Mouse (Mus musculus) testis, adult 2 months (tissue): ENCODE measurements around the gene Chd9. TPM values are rescaled to one million over a fixed set of nuclear protein-coding genes. Genes with fewer than 3 reads are reported as not detected.

ENCODE experiments used
- H3K27ac ChIP-seq: fragments of 200-500 bp; 2 replicates; pipeline ENCODE4 v1.5.1; 2012; ENCODE audit warnings: low read depth, low read length; ENCODE audit not compliant: control insufficient read depth, insufficient read depth
- H3K27me3 ChIP-seq: fragments of 200-500 bp; 2 replicates; pipeline ENCODE4 v1.6.1; 2012; ENCODE audit warnings: mild to moderate bottlenecking, low read length, moderate library complexity; ENCODE audit not compliant: control insufficient read depth, insufficient read depth
- H3K36me3 ChIP-seq: fragments of 200-500 bp; 2 replicates; pipeline ENCODE4 v1.6.1; 2012; ENCODE audit warnings: mild to moderate bottlenecking, low read length; ENCODE audit not compliant: control insufficient read depth, insufficient read depth
- H3K4me1 ChIP-seq: fragments of 200-500 bp; 2 replicates; pipeline ENCODE4 v1.6.1; 2012; ENCODE audit warnings: low read length; ENCODE audit not compliant: control insufficient read depth, insufficient read depth
- H3K4me3 ChIP-seq: fragments of 200-500 bp; 2 replicates; pipeline ENCODE4 v1.5.1; 2012; ENCODE audit warnings: low read depth, mild to moderate bottlenecking, low read length, moderate library complexity, mixed read lengths; ENCODE audit not compliant: control insufficient read depth
- CTCF ChIP-seq: fragments of 200-500 bp; IDR thresholded peaks from 2 replicates; pipeline ENCODE4 v1.5.1; 2012; ENCODE audit warnings: low read depth, mild to moderate bottlenecking, inconsistent platforms, low read length, moderate library complexity; ENCODE audit not compliant: control insufficient read depth, insufficient read depth, insufficient replicate concordance
- POLR2A ChIP-seq: fragments of 200-500 bp; IDR thresholded peaks from 2 replicates; pipeline ENCODE4 v1.6.1; 2012; ENCODE audit warnings: low read depth, mild to moderate bottlenecking, inconsistent platforms, low read length, moderate library complexity; ENCODE audit not compliant: control insufficient read depth
- polyA plus RNA-seq: library from polyadenylated mRNA; depleted of rRNA; stranded (reverse); fragments of >200 nt; gene quantifications from 2 replicates; pipeline ENCODE4 v1.2.3, GENCODE M21; 2012

Chd9 gene
- polyA plus RNA-seq, 1 experiment, result 14.3 TPM

- no peaks in the 10 kb centered on the region for H3K27me3 ChIP-seq
- no peak overlapping the region for H3K27ac ChIP-seq
- H3K4me1 ChIP-seq, result no peaks in the 10 kb centered on the region
- no peak overlapping the region for H3K4me3 ChIP-seq
- no peak for TF ChIP-seq POLR2A
- no peak for TF ChIP-seq CTCF
- no peaks in the 10 kb centered on the region for H3K36me3 ChIP-seq
Measured at GRCm38 (mm10) chr8:90965467-90966170, 137.5 kb downstream of the Chd9 start.

- TF ChIP-seq CTCF, result no peak
- TF ChIP-seq POLR2A, result no peak
- Histone ChIP-seq H3K4me3 (no peak overlapping the region), H3K27me3 (no peaks in the 10 kb centered on the region), H3K4me1 (no peaks in the 10 kb centered on the region), H3K36me3 (no peaks in the 10 kb centered on the region), H3K27ac (no peak overlapping the region)
Measured at GRCm38 (mm10) chr8:90968307-90968706, 140.2 kb downstream of the Chd9 start.

GRCm38 (mm10) chr8:90976960-90977371 is 148.8 kb downstream of the Chd9 start:
- H3K4me1 ChIP-seq, result no peaks in the 10 kb centered on the region
- H3K27me3 ChIP-seq, result no peaks in the 10 kb centered on the region
- peaks cover 1% of the 10 kb centered on the region for H3K36me3 ChIP-seq
- no peak overlapping the region for H3K4me3 ChIP-seq
- TF ChIP-seq POLR2A, result no peak
- no peak for TF ChIP-seq CTCF
- no peak overlapping the region for H3K27ac ChIP-seq

GRCm38 (mm10) chr8:90978720-90979119 is 150.6 kb downstream of the Chd9 start:
- no peaks in the 10 kb centered on the region for H3K4me1 ChIP-seq
- H3K4me3 ChIP-seq, result no peak overlapping the region
- peaks cover 1% of the 10 kb centered on the region for H3K36me3 ChIP-seq
- no peaks in the 10 kb centered on the region for H3K27me3 ChIP-seq
- no peak overlapping the region for H3K27ac ChIP-seq
- TF ChIP-seq POLR2A, result no peak

- Histone ChIP-seq H3K36me3 (peaks cover 1% of the 10 kb centered on the region), H3K4me3 (no peak overlapping the region), H3K27me3 (no peaks in the 10 kb centered on the region), H3K4me1 (no peaks in the 10 kb centered on the region), H3K27ac (no peak overlapping the region)
- no peak for TF ChIP-seq CTCF
- no peak for TF ChIP-seq POLR2A
Measured at GRCm38 (mm10) chr8:90979295-90979694, 151.1 kb downstream of the Chd9 start.

GRCm38 (mm10) chr8:90982087-90982486 is 153.9 kb downstream of the Chd9 start:
- TF ChIP-seq CTCF (no peak), POLR2A (no peak)
- Histone ChIP-seq H3K36me3 (peaks cover 3% of the 10 kb centered on the region), H3K27me3 (no peaks in the 10 kb centered on the region), H3K4me1 (no peaks in the 10 kb centered on the region), H3K27ac (no peak overlapping the region), H3K4me3 (no peak overlapping the region)

GRCm38 (mm10) chr8:91019726-91020125 is 191.6 kb downstream of the Chd9 start:
- H3K27ac ChIP-seq, result no peak overlapping the region
- H3K36me3 ChIP-seq, result no peaks in the 10 kb centered on the region; the same call in 1 of the 2 replicates
- peak; percentile 29; the same call in 1 of the 2 replicates for TF ChIP-seq CTCF
- TF ChIP-seq POLR2A, result no peak
- H3K4me3 ChIP-seq, result no peak overlapping the region
- H3K27me3 ChIP-seq, result no peaks in the 10 kb centered on the region
- H3K4me1 ChIP-seq, result no peaks in the 10 kb centered on the region

GRCm38 (mm10) chr8:91034417-91034816 is 206.3 kb downstream of the Chd9 start:
- H3K4me1 ChIP-seq, result no peaks in the 10 kb centered on the region
- H3K36me3 ChIP-seq, result peaks cover 2% of the 10 kb centered on the region
- H3K27me3 ChIP-seq, result no peaks in the 10 kb centered on the region
- H3K27ac ChIP-seq, result no peak overlapping the region
- no peak overlapping the region for H3K4me3 ChIP-seq
- no peak for TF ChIP-seq CTCF
- TF ChIP-seq POLR2A, result no peak
